Mouse (Mus musculus): Measurements from ENCODE around the gene Nif3l1.

GRCm38 (mm10) chr1:58503793-58504370 lies 58.9 kb downstream of the Nif3l1 start:
- TF ChIP-seq GATA1 (IDR thresholded peaks at IDR 0.05; ENCODE audit: low read length) (no peak), TAL1 (IDR thresholded peaks at IDR 0.05; ENCODE audit: low read length) (no peak)
